Mouse (Mus musculus): ENCODE data around the gene Tmtc3.

- TF ChIP-seq CTCF (IDR thresholded peaks at IDR 0.05; ENCODE audit: low read depth, low read length) (no peak), POLR2A (IDR thresholded peaks at IDR 0.05; ENCODE audit: borderline replicate concordance, low read depth, low read length) (no peak)
Measured at GRCm38 (mm10) chr10:100460515-100460914, 26.6 kb downstream of the Tmtc3 start.

Data from bone marrow macrophage, adult 2 months (primary cell).